Mouse (Mus musculus) lung, embryonic 16.5 days (tissue): ENCODE results near the gene Polk. TPM values are rescaled to one million over a fixed set of nuclear protein-coding genes. Genes with fewer than 3 reads are reported as not detected.
A peak's percentile ranks its signal among the peaks of the same experiment; 100 is the strongest.

ENCODE experiments used
- ATAC-seq: fragments of 200-750 bp; cut with Nextera tagmentation; 2 replicates; pipeline ENCODE4 v1.8.0; 2017; ENCODE audit warnings: low read depth, mild to moderate bottlenecking, moderate library complexity
- H3K27ac ChIP-seq: fragments of 300-500 bp; sonication (generic); 2 replicates; pipeline ENCODE4 v1.5.1; 2014; ENCODE audit warnings: mild to moderate bottlenecking, control low read depth, low read length
- H3K27me3 ChIP-seq: fragments of 300-500 bp; sonication (generic); 2 replicates; pipeline ENCODE4 v1.6.1; 2014; ENCODE audit warnings: low read depth, low read length, mixed read lengths; ENCODE audit not compliant: control insufficient read depth, insufficient read depth
- H3K36me3 ChIP-seq: fragments of 300-500 bp; sonication (generic); 2 replicates; pipeline ENCODE4 v1.6.1; 2014; ENCODE audit warnings: low read length; ENCODE audit not compliant: control insufficient read depth, insufficient read depth
- H3K4me1 ChIP-seq: fragments of 300-500 bp; sonication (generic); replicated peaks from 2 replicates; pipeline ENCODE4 v1.6.1; 2014; ENCODE audit warnings: low read length, mixed read lengths; ENCODE audit not compliant: control insufficient read depth, insufficient read depth
- H3K4me2 ChIP-seq: fragments of 300-500 bp; sonication (generic); 2 replicates; pipeline ENCODE4 v1.6.1; 2014; ENCODE audit warnings: low read depth, low read length, control low read depth
- H3K4me3 ChIP-seq: fragments of 300-500 bp; sonication (generic); 2 replicates; pipeline ENCODE4 v1.5.1; 2014; ENCODE audit warnings: mild to moderate bottlenecking, low read length, control low read depth
- H3K9ac ChIP-seq: fragments of 300-500 bp; sonication (generic); 2 replicates; pipeline ENCODE4 v1.6.1; 2014; ENCODE audit warnings: low read length, control low read depth
- H3K9me3 ChIP-seq: fragments of 300-500 bp; sonication (generic); 2 replicates; pipeline ENCODE4 v1.6.1; 2016; ENCODE audit warnings: low read length; ENCODE audit not compliant: control insufficient read depth
- WGBS: fragments of 180-500 bp; shearing (Covaris S2); extraction: QIAGEN DNeasy Blood & Tissue Kit; methylation state at CpG from one replicate; pipeline ENCODE4 v1.1.7; 2014; 5-methylcytosine and 5-hydroxymethylcytosine counted together
- polyA plus RNA-seq: library from polyadenylated mRNA; unstranded; fragments of >200 nt; fragmentation: Nextera tagmentation; extraction: Ambion mirVana; gene quantifications from 2 replicates; pipeline ENCODE4 v1.2.1, GENCODE M21; 2015

Polk gene
- polyA plus RNA-seq = 9.9 and 10.5 TPM in 2 replicates

DNA sequence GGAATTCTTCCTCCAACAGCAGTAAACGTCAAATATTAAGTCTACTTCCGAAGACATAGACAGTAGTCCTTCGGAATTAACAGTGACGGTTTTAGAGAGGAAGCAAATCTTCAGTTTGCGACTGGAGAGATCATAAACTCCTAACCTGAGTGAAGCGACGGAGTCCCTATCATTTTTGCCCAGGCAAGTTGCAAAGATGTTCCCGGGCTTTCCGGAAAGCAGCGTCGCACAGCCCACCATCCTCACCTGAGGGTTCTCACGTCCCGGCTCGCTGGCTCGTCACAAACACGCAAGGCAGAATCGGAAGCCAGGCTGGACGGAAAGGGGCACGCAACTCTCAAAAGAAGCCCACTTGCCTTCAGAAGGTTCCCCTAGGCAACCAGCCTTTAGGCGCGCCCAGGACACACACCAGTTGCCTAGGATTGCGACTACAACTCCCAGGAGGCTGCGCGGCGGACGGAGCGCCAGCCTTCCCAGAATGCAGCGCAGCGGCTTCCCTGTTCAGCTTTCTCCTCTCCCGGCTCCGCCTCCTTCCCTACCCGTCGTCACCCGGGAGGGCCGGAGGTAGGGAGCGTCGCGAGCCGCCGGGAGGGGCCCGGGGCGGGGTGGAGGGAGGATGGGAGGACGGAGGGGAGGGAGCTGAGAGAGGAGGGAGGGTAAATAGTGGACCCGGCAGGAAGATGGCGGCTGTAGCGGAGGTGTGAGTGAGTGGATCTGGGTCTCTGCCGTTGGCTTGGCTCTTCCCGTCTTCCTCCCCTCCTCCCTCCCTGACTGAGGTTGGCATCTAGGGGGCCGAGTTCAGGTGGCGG lies at the start of gene Polk, which contains the start of gene Col4a3bp:
Gene Polk, minus strand, starts transcription at position 499 of the 809 bp plus-strand sequence.
Gene Col4a3bp, plus strand, starts transcription at position 538 of the 809 bp plus-strand sequence.
- no peaks in the 10 kb centered on the region for H3K36me3 ChIP-seq
- H3K9me3 ChIP-seq = no peaks in the 10 kb centered on the region
- peak within 1 kb of the TSS; percentile 94 for H3K4me3 ChIP-seq
- peak within 1 kb of the TSS; percentile 81 for H3K4me2 ChIP-seq
- under 1% methylated on average over 46 of the region's 50 CpGs for WGBS
- H3K4me1 ChIP-seq = 0 out of 2 replicates have a peak, but pooled peaks cover 6% of the 10 kb centered on the region
- peak; percentile 99 for ATAC-seq
- H3K9ac ChIP-seq = peak within 1 kb of the TSS; percentile 97
- H3K27ac ChIP-seq = peak within 1 kb of the TSS; percentile 88
- no peaks in the 10 kb centered on the region for H3K27me3 ChIP-seq

- Histone ChIP-seq H3K27me3 (no peaks in the 10 kb centered on the region), H3K9ac (no peak overlapping the region), H3K27ac (peak overlapping the region; percentile 27; the same call in 1 of the 2 replicates), H3K4me2 (no peak overlapping the region), H3K9me3 (no peaks in the 10 kb centered on the region), H3K4me3 (no peak overlapping the region), H3K4me1 (no peaks in the 10 kb centered on the region), H3K36me3 (no peaks in the 10 kb centered on the region)
- ATAC-seq = no peak
- WGBS = 78% methylated on average over 1 of the region's 1 CpGs
Observed at GRCm38 (mm10) chr13:96588642-96589041, 46.3 kb upstream of the Polk start.

- Histone ChIP-seq H3K27ac (no peak overlapping the region), H3K9me3 (no peaks in the 10 kb centered on the region), H3K4me2 (no peak overlapping the region), H3K4me3 (no peak overlapping the region), H3K27me3 (no peaks in the 10 kb centered on the region), H3K36me3 (no peaks in the 10 kb centered on the region), H3K9ac (no peak overlapping the region), H3K4me1 (no peaks in the 10 kb centered on the region)
- no peak for ATAC-seq
- 97% methylated on average over 5 of the region's 5 CpGs for WGBS
Observed at GRCm38 (mm10) chr13:96586540-96586939, 44.2 kb upstream of the Polk start.

GRCm38 (mm10) chr13:96584201-96584600 lies 41.8 kb upstream of the Polk start:
- H3K9me3 ChIP-seq = no peaks in the 10 kb centered on the region
- no peaks in the 10 kb centered on the region for H3K4me1 ChIP-seq
- 90% methylated on average over 2 of the region's 2 CpGs for WGBS
- H3K4me2 ChIP-seq = no peak overlapping the region
- H3K27ac ChIP-seq = no peak overlapping the region
- H3K4me3 ChIP-seq = no peak overlapping the region
- no peaks in the 10 kb centered on the region for H3K36me3 ChIP-seq
- no peaks in the 10 kb centered on the region for H3K27me3 ChIP-seq
- no peak overlapping the region for H3K9ac ChIP-seq
- ATAC-seq = no peak

DNA sequence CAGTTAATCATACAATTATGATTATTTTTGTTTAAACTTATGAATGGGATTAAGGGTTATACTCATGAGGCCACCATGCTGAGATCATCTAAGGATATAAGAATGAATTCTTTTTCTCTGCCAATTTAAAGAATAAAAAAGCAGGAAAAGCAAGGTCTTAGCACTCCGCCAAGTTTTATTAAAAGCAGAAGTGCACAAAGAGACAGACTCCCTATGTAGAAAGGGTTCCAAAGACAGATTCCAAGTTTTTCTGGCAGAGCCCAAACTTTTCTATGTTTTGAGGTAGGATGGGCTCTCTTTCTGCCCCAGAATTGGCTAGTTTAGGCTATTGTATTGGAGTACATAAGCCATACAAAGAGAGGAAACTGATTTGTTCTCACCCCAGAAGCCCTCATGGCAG lies 37.6 kb upstream of the Polk start:
- Histone ChIP-seq H3K36me3 (no peaks in the 10 kb centered on the region), H3K9me3 (no peaks in the 10 kb centered on the region), H3K9ac (no peak overlapping the region), H3K4me1 (no peaks in the 10 kb centered on the region), H3K27ac (no peak overlapping the region), H3K4me3 (no peak overlapping the region), H3K27me3 (no peaks in the 10 kb centered on the region), H3K4me2 (no peak overlapping the region)
- ATAC-seq = no peak
- 74% methylated on average over 1 of the region's 1 CpGs for WGBS

DNA sequence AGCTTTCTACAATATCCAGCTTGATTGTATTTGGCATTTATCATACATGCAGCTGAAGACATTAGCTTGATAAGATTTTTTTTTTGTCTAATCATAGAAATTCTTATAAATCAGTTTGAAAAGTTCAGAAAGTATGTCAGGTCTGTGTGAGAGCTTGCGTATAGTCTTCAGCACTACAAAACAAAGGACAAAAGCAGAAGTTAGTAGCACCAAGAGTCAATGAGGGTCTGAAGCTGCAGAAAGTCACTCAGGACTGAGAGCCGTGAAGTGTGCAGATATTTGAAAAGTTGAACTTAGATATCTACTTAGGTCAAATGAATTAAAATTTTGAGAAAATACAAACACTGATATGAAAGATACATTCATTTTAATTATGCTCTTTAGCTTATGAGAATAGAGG lies 36.7 kb upstream of the Polk start:
- H3K4me2 ChIP-seq = no peak overlapping the region
- no peak overlapping the region for H3K4me3 ChIP-seq
- no peaks in the 10 kb centered on the region for H3K4me1 ChIP-seq
- no peaks in the 10 kb centered on the region for H3K36me3 ChIP-seq
- H3K9ac ChIP-seq = no peak overlapping the region
- no peak for ATAC-seq
- 75% methylated on average over 2 of the region's 2 CpGs for WGBS
- no peaks in the 10 kb centered on the region for H3K9me3 ChIP-seq
- no peaks in the 10 kb centered on the region for H3K27me3 ChIP-seq
- no peak overlapping the region for H3K27ac ChIP-seq

- WGBS = 73% methylated on average over 2 of the region's 2 CpGs
- Histone ChIP-seq H3K9ac (no peak overlapping the region), H3K4me2 (no peak overlapping the region), H3K4me3 (no peak overlapping the region), H3K4me1 (peaks cover 2% of the 10 kb centered on the region; the same call in 1 of the 2 replicates), H3K27me3 (no peaks in the 10 kb centered on the region), H3K27ac (no peak overlapping the region), H3K36me3 (peaks cover 6% of the 10 kb centered on the region), H3K9me3 (no peaks in the 10 kb centered on the region)
- peak; percentile 59; the same call in 1 of the 2 replicates for ATAC-seq
Observed at GRCm38 (mm10) chr13:96574170-96574569, 31.8 kb upstream of the Polk start.

GRCm38 (mm10) chr13:96571016-96571361 lies 28.6 kb upstream of the Polk start:
- ATAC-seq = no peak
- Histone ChIP-seq H3K27ac (no peak overlapping the region), H3K4me2 (no peak overlapping the region)

GRCm38 (mm10) chr13:96570313-96571015 lies 28.1 kb upstream of the Polk start:
- Histone ChIP-seq H3K27ac (no peak overlapping the region), H3K4me3 (no peak overlapping the region), H3K4me2 (no peak overlapping the region), H3K9ac (no peak overlapping the region), H3K36me3 (peaks cover 6% of the 10 kb centered on the region), H3K27me3 (no peaks in the 10 kb centered on the region), H3K9me3 (no peaks in the 10 kb centered on the region), H3K4me1 (peaks cover 4% of the 10 kb centered on the region; the same call in 1 of the 2 replicates)
- ATAC-seq = no peak
- WGBS = 43% methylated on average over 10 of the region's 10 CpGs

More at GRCm38 (mm10) chr13:96571016-96571361, 28.6 kb upstream of the Polk start:
- WGBS = 38% methylated on average over 6 of the region's 6 CpGs
- Histone ChIP-seq H3K9ac (no peak overlapping the region), H3K27me3 (no peaks in the 10 kb centered on the region), H3K4me1 (peaks cover 4% of the 10 kb centered on the region; the same call in 1 of the 2 replicates), H3K9me3 (no peaks in the 10 kb centered on the region), H3K4me3 (no peak overlapping the region), H3K36me3 (peaks cover 6% of the 10 kb centered on the region)
